Mouse (Mus musculus) thymus, postnatal 14 days (tissue): Measurements from ENCODE around the gene Gm20388.
"Not testable (repeated sequence)": the region's sequence is repeated elsewhere in the genome, so short reads cannot be mapped to it uniquely, and the experiment has no call there.

Experiments used
- DNase-seq: peaks from one replicate; pipeline ENCODE4 v3.0.0; 2021

Gene Gm20388

GRCm38 (mm10) chr8:123411246-123411645 lies 3500.6 kb downstream of the Gm20388 start, which contains the start of gene Tubb3:
Gene Tubb3 (plus strand): TSS chr8:123411424.
- DNase-seq = peak; percentile 59

GRCm38 (mm10) chr8:123411781-123412327 lies 3501.2 kb downstream of the Gm20388 start:
- DNase-seq = peak; percentile 51

DNA sequence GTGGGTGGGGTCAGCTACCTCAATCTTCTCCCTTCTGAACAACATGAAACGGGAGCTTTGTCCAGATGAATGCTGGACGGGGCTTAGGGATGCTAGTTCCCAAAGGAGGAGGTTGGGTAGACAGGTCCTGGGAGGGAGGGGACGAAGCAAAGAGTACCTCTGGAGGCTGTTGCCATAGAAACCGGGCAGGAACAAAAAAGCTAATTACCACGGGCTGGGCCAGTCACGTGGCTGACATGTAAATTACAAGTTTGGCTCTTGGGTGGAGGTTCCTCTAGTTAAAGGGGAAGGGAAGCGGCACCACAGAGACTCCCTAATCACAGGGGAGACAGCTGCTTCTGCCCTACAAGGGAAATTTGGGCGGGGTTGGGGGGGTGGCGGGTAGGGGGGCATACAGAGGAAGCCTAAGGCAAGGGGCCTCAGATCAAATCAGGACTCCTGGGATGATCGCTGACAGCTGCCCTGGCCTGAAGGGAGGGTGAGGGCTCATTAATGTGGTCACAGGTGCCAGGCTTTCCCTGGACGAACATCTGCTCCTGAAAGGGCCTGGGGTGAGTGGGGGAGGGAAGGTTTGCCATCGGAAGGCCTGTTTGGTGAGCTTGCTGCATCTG lies 3502.0 kb downstream of the Gm20388 start:
- DNase-seq = peak; percentile 44

DNA sequence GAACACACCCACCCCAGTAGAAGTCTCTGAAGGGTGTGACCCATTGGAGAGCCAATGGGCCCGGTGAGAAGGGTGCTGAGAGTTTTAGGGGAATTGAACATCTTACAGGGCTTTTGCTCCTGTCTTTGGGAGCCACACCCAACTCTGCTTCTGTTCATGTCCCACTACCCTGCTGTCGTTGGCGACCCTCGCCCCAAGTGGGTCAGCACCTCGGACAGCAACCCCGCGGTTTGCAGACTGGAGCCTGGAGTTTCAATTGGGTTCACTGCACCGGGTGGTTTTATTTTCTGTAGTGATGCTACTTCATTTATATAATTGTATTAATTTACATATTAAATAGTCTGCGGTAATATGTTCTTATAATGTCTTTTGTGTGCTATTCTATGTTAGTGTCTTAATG lies 3503.6 kb downstream of the Gm20388 start:
- peak; percentile 50 for DNase-seq

DNA sequence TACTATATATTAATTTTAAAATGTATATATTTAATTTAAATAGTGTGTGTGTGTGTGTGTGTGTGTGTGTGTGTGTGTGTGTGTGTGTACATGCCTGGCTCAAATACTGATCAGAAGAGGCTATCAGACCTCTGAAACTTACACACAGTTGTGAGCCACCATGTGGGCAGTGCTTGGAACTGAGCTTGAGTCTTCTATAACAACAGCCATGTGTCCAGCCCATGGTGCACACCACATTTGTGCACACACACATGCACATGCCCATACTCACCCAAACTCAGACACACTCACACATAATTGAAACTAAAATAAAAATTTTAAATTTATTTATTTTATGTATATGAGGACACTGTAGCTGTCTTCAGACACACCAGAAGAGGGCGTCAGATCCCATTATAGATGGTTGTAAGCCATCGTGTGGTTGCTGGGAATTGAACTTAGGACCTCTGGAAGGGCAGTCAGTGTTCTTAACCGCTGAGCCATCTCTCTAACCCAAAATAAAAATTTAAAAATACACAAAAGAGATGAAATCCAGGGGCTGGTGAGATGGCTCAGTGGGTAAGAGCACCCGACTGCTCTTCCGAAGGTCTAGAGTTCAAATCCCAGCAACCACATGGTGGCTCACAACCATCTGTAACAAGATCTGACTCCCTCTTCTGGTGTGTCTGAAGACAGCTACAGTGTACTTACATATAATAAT lies 3504.5 kb downstream of the Gm20388 start:
- DNase-seq = not testable (repeated sequence)

DNA sequence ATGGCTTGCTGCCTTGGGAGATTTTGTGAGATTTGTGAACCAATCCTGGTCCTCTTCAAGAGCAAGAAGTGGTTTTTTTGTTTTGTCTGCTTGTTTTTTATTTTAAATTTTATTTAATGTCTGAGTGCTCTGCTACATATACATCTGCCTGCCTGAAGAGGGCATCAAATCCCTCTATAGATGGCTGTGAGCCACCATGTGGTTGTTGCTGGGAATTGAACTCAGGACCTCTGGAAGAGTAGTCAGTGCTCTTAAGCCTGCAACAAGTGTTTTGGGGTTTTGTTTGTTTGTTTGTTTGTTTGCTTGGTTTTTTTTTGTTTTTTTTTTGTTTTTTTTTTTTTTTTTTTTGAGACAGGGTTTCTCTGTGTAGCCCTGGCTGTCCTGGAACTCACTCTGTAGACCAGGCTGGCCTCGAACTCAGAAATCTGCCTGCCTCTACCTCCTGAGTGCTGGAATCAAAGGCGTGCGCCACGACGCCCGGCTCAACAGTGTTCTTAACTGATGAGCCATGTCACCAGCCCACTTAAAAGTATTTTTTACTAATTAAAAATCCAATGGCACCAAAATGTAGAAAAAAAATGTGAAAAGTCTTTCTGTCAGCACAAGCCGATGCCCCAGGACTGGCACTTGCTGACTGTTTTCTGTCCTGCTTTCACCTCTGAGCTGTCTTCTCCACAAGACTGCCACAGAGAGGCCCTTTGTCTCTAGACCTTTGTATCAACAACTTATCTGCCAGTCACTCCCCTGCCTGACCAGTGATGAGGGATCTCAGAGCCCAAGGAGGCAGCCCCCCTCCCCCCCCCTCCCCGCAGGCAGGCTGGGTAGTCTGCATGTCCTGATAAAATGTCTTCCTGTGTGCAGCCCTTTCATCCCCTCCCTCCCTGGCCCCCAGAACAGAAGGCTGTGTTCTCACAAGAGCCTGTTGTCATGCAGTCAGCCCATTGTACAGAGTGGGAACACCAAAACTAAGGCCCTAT lies 3505.6 kb downstream of the Gm20388 start:
- peak; percentile 65 for DNase-seq

DNA sequence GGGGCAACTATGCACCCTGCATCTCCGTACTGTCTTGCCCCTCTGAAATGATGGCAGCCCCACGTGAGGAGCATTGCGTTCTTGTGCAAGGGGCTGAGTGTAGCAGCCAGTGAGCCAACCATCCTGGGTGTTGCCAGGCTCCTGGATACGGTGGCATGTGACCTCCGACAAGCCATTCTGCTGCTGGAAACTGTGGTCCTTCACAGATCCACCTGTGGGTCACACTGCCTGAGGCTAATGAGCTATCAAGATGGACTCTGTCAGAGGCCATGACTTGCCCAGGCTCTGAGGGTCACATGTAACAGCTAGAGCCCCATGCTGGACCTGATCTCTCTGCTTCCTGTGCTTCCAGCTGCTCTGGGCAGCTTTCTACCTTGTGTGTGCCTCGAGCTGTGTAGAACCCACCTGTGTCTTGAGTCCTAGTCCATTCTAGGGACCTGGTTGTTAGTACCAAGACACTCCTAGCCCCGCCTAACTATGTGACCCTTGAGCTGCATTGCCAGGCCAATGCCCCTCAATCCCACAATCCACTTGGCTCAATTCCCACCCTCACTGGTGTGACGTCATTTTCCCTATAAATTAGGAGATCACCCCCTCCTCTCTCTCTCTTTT lies 3506.4 kb downstream of the Gm20388 start:
- DNase-seq = no peak

GRCm38 (mm10) chr8:123419711-123420110 lies 3509.1 kb downstream of the Gm20388 start:
- DNase-seq = no peak

DNA sequence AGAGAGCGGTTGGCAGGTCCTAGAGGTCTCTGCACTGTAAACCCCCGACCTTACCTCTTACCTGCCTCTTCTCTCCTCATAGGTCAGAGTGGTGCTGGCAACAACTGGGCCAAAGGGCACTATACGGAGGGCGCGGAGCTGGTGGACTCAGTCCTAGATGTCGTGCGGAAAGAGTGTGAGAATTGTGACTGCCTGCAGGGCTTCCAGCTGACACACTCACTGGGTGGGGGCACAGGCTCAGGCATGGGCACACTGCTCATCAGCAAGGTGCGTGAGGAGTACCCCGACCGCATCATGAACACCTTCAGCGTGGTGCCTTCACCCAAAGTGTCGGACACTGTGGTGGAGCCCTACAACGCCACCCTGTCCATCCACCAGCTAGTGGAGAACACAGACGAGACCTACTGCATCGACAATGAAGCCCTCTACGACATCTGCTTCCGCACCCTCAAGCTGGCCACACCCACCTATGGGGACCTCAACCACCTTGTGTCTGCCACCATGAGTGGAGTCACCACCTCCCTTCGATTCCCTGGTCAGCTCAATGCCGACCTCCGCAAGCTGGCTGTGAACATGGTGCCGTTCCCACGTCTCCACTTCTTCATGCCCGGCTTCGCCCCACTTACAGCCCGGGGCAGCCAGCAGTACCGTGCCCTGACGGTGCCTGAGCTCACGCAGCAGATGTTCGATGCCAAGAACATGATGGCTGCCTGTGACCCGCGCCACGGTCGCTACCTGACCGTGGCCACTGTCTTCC lies 3510.1 kb downstream of the Gm20388 start:
- no peak for DNase-seq

DNA sequence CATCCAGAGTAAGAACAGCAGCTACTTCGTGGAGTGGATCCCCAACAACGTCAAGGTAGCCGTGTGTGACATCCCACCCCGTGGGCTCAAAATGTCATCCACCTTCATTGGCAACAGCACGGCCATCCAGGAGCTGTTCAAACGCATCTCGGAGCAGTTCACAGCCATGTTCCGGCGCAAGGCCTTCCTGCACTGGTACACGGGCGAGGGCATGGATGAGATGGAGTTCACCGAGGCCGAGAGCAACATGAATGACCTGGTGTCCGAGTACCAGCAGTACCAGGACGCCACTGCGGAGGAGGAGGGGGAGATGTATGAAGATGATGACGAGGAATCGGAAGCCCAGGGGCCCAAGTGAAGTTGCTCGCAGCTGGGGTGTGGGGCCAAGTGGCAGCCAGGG lies 3510.7 kb downstream of the Gm20388 start:
- no peak for DNase-seq

GRCm38 (mm10) chr8:123422056-123422780 lies 3511.6 kb downstream of the Gm20388 start:
- peak; percentile 78 for DNase-seq

DNA sequence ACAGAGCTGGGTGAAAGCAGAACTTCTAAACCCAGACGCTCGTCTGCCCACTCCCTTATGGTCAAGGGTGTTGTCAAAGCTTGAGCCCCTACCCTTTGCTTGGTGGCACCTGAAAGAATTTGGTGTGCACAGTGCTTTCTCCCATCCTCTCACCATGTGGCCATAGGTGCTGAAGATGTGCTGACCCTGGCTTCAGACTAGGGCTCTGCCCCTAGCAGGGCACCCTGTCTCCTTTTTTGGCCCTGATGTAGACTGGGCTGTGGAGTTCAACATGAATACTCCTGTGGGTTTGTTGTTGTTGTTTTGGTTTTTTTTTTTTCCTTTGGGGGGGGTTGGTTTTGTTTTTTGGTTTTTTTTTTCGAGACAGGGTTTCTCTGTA lies 3512.1 kb downstream of the Gm20388 start:
- no peak for DNase-seq

DNA sequence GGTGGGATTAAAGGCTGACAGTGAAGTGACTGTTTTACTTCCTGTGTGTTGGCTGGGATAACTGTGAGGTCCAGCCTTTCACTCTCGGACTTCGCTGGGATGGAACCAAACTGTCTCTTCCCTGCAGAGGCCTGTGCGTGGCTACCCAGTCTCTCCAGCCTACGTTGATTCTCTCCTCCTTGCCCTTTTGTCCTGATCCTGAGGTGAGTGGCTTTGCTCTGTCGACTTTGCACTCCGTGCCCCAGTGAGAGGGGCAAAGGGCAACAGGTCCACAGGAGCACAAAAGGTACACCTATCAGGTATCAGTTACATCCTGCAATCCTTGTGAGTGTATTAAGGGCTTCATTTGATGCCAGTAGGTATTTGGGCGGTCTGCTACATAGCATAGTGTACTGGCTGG lies 3512.8 kb downstream of the Gm20388 start, which contains the start of gene Def8:
Gene Def8 (plus strand): TSS at position 87 of the 400 bp plus-strand sequence.
- no peak for DNase-seq

DNA sequence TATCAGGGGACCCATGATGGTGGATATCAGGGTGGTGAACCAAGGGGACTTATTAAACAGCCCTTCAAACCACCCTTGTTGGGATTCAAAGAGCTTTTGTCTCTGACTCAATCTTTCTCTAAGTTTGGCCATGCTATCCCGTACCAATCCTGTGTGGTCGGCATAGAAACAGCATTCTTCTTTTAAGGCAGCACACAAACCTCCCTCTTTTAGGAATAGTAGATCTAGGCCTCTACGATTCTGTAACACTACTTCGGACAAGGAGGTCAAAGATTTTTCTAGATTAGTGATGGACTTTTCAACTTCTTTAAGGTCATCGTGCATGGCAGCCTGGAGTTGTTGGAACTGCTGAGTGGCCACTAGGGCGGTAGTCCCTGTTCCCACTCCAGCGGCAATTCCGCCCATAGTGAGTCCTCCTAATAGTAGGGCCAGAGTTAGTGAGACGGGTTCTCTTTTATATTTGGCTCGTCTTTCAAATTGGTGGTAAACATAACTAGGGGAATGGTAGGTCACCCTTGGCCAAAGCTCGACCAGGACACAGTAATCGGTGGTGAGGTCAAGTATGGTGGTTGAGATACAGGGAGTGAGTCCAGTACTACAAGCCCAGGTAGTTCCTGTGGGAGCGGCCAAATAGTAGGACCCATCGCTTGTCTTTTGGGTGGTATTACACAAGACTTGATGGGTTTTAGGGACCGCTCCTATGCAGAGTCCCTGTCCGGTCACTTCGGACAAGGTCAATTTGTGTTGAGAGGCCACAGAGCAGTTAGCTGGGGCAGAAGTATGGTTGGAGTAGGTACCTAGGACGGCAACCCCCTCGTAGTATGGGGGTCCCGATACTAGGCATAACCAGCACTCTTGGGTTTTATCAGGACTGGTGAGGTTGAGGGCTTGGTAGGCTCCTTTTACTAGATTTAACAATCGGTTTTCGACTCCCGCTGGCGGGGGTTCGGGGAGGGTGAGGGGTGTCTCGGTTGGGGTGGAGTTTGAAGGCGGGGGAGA lies 3516.2 kb downstream of the Gm20388 start:
- DNase-seq = no peak

GRCm38 (mm10) chr8:123427639-123428275 lies 3517.1 kb downstream of the Gm20388 start:
- DNase-seq = no peak

- no peak for DNase-seq
Observed at GRCm38 (mm10) chr8:123428343-123428893, 3517.8 kb downstream of the Gm20388 start.

DNA sequence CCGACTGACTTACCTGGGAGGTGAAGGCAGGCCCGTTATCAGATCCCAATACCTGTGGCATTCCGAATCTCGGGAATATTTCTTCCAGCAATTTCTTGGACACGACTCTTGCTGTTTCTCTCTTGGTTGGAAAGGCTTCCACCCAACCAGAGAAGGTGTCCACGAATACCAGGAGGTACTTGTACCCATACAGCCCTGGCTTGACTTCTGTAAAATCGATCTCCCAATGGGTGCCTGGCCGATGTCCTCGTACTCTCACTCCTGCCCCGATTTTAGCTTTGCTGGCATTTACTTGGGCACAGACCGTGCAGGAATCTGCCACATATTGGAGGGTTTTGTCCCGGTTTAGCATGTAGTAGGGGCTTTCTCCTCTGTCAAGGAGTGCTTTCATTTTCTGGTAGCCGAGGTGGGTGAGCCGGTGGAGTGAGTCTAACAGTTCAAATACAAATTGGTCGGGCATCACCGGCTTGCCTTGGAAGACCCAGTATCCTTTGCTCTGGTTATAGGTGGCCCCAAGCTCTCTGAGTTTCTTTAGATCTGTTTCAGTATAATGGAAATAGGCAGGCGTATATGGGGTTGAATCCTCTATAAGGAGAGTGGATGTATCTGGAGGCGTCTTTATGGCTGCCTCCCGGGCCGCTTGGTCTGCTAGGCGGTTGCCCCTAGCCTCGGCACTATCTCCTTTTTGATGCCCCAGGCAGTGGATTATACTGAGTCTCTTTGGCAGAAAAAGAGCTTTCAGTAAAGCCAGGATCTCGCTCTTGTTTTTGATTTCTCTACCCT lies 3518.5 kb downstream of the Gm20388 start:
- DNase-seq = no peak

DNA sequence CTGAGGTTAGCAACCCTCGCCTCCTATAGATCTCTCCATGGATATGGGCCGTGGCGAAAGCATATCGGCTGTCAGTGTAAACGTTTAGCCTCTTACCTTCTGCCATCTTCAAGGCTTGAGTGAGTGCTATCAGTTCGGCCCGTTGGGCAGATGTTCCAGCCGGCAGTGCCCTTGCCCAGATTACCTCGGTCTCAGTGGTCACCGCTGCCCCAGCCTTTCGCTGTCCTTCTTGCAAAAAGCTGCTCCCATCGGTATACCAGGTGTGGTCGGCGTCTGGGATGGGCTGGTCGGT lies 3519.0 kb downstream of the Gm20388 start:
- not testable (repeated sequence) for DNase-seq
